Mouse (Mus musculus) midbrain, embryonic 15.5 days (tissue): ENCODE measurements at regions not wholly inside any gene's neighbourhood (a gene's known extent, or its start where the extent isn't known, plus 50 kb on each side); places are given as distances from the start of the nearest gene placed in this dataset.
A peak's percentile ranks its signal among the peaks of the same experiment; 100 is the strongest.

ENCODE experiments used
- ATAC-seq: fragments of 200-750 bp; cut with Nextera tagmentation; replicated peaks from 2 replicates; pipeline ENCODE4 v1.8.0; 2017; ENCODE audit warnings: moderate TSS enrichment
- H3K27ac ChIP-seq: fragments of 300-500 bp; sonication (generic); 2 replicates; pipeline ENCODE4 v1.5.1; 2015; ENCODE audit warnings: mild to moderate bottlenecking, inconsistent platforms
- H3K27me3 ChIP-seq: fragments of 300-500 bp; sonication (generic); replicated peaks from 2 replicates; pipeline ENCODE4 v1.6.1; 2015; ENCODE audit warnings: inconsistent platforms
- H3K36me3 ChIP-seq: fragments of 300-500 bp; sonication (generic); replicated peaks from 2 replicates; pipeline ENCODE4 v1.6.1; 2015; ENCODE audit warnings: inconsistent platforms
- H3K4me1 ChIP-seq: fragments of 300-500 bp; sonication (generic); 2 replicates; pipeline ENCODE4 v1.6.1; 2015; ENCODE audit warnings: inconsistent platforms
- H3K4me2 ChIP-seq: fragments of 300-500 bp; sonication (generic); 2 replicates; pipeline ENCODE4 v1.6.1; 2015; ENCODE audit warnings: inconsistent platforms, mild to moderate bottlenecking, moderate library complexity
- H3K4me3 ChIP-seq: fragments of 300-500 bp; sonication (generic); 2 replicates; pipeline ENCODE4 v1.5.1; 2015; ENCODE audit warnings: mild to moderate bottlenecking, inconsistent platforms
- H3K9ac ChIP-seq: fragments of 300-500 bp; sonication (generic); 2 replicates; pipeline ENCODE4 v1.6.1; 2015; ENCODE audit warnings: mild to moderate bottlenecking, inconsistent platforms
- H3K9me3 ChIP-seq: fragments of 300-500 bp; sonication (generic); 2 replicates; pipeline ENCODE4 v1.6.1; 2016; ENCODE audit warnings: inconsistent platforms
- WGBS: fragments of 180-500 bp; shearing (Covaris S2); methylation state at CpG from one replicate; pipeline ENCODE4 v1.1.7; 2015; ENCODE audit warnings: mixed read lengths; 5-methylcytosine and 5-hydroxymethylcytosine counted together

DNA sequence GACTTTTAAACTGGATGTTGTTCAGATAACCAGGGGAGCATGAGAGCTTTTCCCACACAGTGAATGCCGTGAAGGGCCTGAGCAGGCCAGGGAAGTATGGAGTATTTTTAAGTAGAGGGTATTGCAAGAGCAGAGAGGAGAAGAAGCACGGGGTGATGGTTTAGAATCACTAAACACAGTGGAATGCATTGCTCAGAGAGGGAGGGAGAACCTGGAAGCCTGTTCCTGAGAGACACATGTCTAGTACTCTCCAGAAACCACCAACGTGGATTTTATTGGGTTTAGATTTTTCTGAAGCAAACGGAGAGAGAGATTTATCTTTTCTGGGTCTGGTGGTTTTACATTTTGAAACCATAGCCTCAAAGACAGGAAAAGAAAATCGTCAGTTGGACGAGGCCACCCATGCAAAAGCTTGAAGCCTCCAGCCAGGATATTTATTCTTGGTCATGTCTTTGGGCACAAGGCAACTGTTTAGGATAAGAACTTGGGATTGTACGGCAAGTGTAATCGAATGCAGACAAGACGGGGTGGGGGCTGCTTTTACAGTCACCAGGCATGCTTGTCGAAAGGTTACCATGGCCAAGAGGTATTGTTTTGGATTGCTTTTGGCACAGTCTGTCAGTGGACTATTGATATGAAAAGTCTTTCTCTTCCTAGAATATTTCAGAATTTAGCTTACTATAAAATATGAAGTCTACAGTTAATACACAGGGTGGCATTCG is 306.2 kb downstream of the Sorl1 start:
- Histone ChIP-seq H3K9ac (no peak overlapping the region), H3K4me3 (no peak overlapping the region), H3K9me3 (no peaks in the 10 kb centered on the region), H3K4me2 (no peak overlapping the region), H3K27ac (no peak overlapping the region), H3K4me1 (no peaks in the 10 kb centered on the region), H3K36me3 (no peaks in the 10 kb centered on the region), H3K27me3 (no peaks in the 10 kb centered on the region)
- WGBS: 76% methylated on average over 11 of the region's 11 CpGs
- ATAC-seq: no peak

DNA sequence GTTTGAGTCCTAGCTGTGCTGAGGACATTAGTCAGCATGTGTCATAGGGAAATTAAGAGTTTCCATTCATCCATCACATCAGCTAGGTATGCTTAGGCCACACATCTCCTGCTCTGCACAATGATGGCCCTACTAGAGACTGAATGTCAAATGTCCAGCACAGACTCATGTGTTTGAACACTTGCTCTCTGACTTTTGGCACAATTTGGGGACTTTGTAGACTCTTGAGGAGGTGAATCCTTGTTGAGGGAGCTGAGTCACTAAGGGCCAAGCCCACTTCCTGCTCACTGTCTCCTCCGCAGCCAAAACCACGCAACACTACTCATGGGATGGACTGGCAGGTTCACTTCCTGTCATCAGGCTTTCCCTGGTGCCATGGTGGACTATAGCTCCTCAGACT is 308.2 kb downstream of the Sorl1 start:
- H3K4me3 ChIP-seq: no peak overlapping the region
- no peaks in the 10 kb centered on the region for H3K27me3 ChIP-seq
- H3K4me2 ChIP-seq: no peak overlapping the region
- no peak overlapping the region for H3K9ac ChIP-seq
- H3K9me3 ChIP-seq: no peaks in the 10 kb centered on the region
- no peak for ATAC-seq
- H3K4me1 ChIP-seq: no peaks in the 10 kb centered on the region
- no peaks in the 10 kb centered on the region for H3K36me3 ChIP-seq
- WGBS: 97% methylated on average over 2 of the region's 2 CpGs
- no peak overlapping the region for H3K27ac ChIP-seq

DNA sequence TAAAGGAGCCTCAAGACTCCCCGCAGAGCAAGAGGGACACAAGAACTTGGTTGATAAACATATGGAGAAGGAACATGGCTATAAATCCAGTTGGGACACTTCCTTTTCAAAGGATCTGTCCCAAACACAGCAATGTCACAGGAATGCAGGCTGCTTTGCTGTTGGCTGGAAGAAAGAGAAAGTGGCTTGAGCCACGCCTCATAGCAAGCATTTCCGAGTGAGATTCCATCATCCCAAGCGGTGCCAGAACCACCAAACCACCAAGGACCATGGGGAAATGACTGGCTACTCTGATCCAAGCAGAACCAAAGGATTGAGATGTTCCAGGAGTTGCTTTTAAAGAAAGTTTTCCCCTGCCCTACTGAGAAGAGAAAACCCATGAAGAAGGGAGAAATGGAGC is 314.8 kb downstream of the Sorl1 start:
- 86% methylated on average over 4 of the region's 4 CpGs for WGBS
- ATAC-seq: no peak
- Histone ChIP-seq H3K4me2 (no peak overlapping the region), H3K27me3 (no peaks in the 10 kb centered on the region), H3K4me3 (no peak overlapping the region), H3K4me1 (peaks cover 24% of the 10 kb centered on the region), H3K9me3 (no peaks in the 10 kb centered on the region), H3K27ac (no peak overlapping the region), H3K9ac (no peak overlapping the region), H3K36me3 (no peaks in the 10 kb centered on the region)

DNA sequence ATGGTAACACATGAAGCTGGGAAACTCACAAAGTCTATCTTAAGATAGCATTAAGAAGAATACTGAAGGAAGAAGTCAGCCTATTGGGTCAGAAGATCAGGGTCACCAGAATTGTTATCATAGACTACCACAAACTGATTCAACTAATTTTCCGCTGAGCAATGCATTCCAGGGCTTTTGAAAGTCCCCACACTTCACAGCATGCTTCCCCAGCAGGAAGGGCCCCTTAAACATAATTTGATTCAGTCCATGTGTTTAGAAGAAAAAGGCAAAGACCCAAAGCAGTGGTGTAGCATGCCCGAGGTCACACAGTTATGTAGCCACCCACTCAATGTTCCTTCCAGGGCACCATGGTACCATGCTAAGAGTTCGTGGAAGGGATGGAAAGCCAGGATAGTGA is 315.3 kb downstream of the Sorl1 start:
- Histone ChIP-seq H3K9me3 (no peaks in the 10 kb centered on the region), H3K27ac (no peak overlapping the region), H3K4me1 (peaks cover 29% of the 10 kb centered on the region), H3K36me3 (no peaks in the 10 kb centered on the region), H3K9ac (no peak overlapping the region), H3K27me3 (no peaks in the 10 kb centered on the region), H3K4me2 (no peak overlapping the region), H3K4me3 (no peak overlapping the region)
- WGBS: 55% methylated on average over 3 of the region's 3 CpGs
- ATAC-seq: no peak

DNA sequence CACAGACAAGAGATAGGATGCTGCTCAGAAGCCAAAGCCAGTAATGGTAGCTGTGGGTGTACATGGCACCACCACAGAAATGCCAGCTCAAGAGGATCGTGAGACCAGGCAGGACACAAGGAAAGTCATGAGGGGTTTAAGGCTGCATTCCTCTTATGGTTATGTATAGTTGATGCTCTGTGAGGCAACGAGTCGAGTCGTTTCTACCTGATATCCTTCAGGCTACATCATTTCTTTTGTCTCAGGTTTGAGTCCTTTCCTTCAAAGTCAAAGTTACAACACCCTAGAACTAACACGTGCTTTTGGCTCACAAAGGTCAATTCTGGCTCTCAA is 317.8 kb downstream of the Sorl1 start:
- Histone ChIP-seq H3K4me2 (peak overlapping the region; percentile 36), H3K4me3 (peak overlapping the region; percentile 17), H3K27ac (peak overlapping the region; percentile 84), H3K27me3 (no peaks in the 10 kb centered on the region), H3K9me3 (no peaks in the 10 kb centered on the region), H3K36me3 (no peaks in the 10 kb centered on the region), H3K9ac (peak overlapping the region; percentile 31), H3K4me1 (peaks cover 32% of the 10 kb centered on the region)
- ATAC-seq: no peak
- 67% methylated on average over 5 of the region's 5 CpGs for WGBS

DNA sequence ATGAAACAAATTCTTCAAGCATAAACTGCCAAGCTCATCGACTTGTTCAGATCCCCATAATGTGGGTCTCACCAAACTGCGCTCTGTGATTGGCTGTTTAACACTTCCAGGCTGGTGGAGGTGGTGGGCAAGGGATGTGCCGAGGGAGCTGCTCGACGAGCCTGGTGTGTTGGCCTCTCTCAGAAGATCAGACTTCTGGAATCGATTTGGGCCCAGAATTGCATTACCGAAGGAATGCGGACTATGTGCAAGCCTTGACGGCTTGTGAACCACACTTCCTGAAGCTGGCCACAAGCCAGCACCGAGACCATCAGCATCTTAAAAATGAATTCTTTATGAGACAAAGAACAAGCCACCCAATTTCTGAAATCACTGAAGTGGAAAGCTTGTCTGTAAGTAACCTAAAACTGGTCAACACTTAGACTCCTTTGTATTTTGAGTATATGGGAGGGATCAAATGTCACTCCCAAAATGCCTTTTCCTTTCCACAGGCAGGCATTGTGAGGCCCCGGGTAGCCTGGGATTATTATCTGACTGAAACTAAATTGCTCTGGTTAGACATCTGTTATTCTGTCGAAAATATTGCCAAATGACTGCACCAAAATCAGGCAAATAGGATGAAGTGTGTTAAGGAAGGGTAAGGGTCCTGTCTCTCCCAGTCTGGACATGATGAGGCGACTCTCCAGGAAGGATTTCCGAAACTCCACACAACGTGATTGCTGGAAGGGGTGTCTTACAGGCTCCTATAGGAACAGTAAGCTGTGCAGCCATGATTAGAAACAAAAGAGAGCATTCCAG is 318.4 kb downstream of the Sorl1 start:
- Histone ChIP-seq H3K4me3 (peak overlapping the region; percentile 17), H3K4me2 (peak overlapping the region; percentile 36), H3K9ac (peak overlapping the region; percentile 31), H3K36me3 (no peaks in the 10 kb centered on the region), H3K4me1 (peaks cover 32% of the 10 kb centered on the region), H3K27me3 (no peaks in the 10 kb centered on the region), H3K9me3 (no peaks in the 10 kb centered on the region), H3K27ac (peak overlapping the region; percentile 84)
- peak; percentile 81 for ATAC-seq
- WGBS: 11% methylated on average over 15 of the region's 15 CpGs

DNA sequence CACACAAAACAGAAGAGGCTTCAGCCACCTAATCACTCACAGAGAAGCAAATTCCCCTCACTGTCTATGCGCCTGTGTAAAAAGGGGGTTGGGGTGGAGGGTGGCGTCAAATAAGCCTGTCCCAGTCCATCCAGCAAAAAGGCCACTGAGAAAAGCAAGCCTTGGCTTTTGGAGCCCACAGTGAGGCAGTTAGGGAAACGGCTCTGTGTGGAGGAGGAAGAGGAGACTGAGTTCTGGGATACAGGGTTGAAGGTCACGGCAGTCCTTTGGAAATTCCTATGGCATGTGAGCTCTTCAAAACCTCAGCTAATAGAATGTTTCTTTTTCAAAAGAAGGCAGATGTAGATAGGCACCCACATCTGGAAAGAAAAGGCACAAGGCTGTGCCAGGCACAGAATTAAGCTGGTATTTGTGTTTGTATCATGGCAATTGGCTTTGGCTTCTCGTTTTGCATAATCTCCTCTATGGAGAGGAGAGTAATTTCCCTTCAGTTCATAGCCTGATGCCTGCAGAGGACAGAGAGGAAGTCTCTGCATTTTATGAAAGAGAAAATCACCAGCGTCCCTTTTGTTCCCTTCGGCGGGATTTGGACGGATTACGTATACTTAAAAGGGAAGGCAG is 319.3 kb downstream of the Sorl1 start:
- no peak overlapping the region for H3K4me3 ChIP-seq
- H3K27me3 ChIP-seq: no peaks in the 10 kb centered on the region
- WGBS: 11% methylated on average over 10 of the region's 10 CpGs
- H3K27ac ChIP-seq: peak overlapping the region; percentile 84
- no peaks in the 10 kb centered on the region for H3K9me3 ChIP-seq
- H3K4me1 ChIP-seq: peaks cover 32% of the 10 kb centered on the region
- peak overlapping the region; percentile 36 for H3K4me2 ChIP-seq
- H3K36me3 ChIP-seq: no peaks in the 10 kb centered on the region
- H3K9ac ChIP-seq: 0 out of 2 replicates have a peak overlapping the region, but pooled peaks have one; percentile 6
- ATAC-seq: peak; percentile 71

DNA sequence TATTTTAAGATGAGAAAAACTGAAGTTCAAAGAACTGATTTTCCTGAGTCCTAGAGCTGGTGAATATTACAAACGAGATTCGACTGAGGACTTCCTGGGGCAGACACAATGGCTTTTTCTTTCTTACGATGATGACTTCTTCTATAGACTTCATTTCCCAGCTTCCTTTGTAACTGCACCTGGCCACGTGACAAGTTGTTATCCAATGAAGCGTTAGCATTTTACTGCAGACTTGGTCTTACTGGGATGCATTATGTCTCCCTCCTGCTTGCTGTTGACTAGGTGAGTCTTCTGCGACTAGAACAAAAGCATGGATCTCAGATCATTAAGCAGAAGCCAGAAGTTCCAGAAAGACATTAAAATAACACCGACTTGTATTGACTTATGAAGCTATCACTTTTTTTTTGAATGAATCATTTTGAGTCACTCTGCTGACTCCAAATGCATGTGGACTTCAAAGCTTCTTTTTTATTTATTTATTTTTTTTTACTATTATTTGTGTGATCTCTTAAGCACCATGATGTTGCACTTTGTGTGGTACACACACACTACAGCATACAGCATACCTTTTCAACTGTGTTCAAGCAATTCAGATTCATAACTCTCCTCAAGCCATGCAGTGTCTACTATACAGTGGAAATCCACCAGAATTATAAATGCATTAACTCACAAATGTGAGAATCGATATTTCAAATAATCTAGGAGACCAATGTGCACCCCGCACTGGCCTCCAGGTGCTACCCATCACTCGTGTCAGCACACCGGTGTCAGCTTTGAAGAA is 320.2 kb downstream of the Sorl1 start:
- no peaks in the 10 kb centered on the region for H3K27me3 ChIP-seq
- H3K9me3 ChIP-seq: no peaks in the 10 kb centered on the region
- no peaks in the 10 kb centered on the region for H3K36me3 ChIP-seq
- peaks cover 32% of the 10 kb centered on the region for H3K4me1 ChIP-seq
- 41% methylated on average over 11 of the region's 11 CpGs for WGBS
- H3K4me3 ChIP-seq: no peak overlapping the region
- peak overlapping the region; percentile 84 for H3K27ac ChIP-seq
- H3K9ac ChIP-seq: no peak overlapping the region
- peak overlapping the region; percentile 5; the same call in 1 of the 2 replicates for H3K4me2 ChIP-seq
- ATAC-seq: peak; percentile 81

DNA sequence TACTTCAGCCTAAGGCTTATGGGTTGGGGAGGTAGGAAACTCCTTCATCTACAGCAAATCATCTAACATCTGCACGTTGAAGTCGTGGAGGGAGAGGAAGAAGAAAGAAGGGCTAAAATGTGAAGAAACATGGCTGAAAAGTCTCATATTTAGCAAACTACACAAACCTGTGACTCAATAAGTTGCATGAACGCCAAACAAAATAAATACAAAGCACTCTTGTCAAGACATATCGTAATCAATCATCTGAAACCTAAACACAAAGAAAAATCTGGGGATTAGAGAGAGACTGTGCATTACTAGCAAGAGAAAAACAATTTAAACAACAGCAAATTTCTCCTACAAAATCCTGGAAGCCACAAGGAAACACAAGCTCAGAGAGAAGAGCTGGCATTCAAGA is 322.7 kb downstream of the Sorl1 start:
- no peak overlapping the region for H3K9ac ChIP-seq
- peaks cover 29% of the 10 kb centered on the region for H3K4me1 ChIP-seq
- no peak overlapping the region for H3K4me3 ChIP-seq
- ATAC-seq: no peak
- no peaks in the 10 kb centered on the region for H3K9me3 ChIP-seq
- no peak overlapping the region for H3K27ac ChIP-seq
- 89% methylated on average over 4 of the region's 4 CpGs for WGBS
- no peak overlapping the region for H3K4me2 ChIP-seq
- H3K36me3 ChIP-seq: no peaks in the 10 kb centered on the region
- no peaks in the 10 kb centered on the region for H3K27me3 ChIP-seq

DNA sequence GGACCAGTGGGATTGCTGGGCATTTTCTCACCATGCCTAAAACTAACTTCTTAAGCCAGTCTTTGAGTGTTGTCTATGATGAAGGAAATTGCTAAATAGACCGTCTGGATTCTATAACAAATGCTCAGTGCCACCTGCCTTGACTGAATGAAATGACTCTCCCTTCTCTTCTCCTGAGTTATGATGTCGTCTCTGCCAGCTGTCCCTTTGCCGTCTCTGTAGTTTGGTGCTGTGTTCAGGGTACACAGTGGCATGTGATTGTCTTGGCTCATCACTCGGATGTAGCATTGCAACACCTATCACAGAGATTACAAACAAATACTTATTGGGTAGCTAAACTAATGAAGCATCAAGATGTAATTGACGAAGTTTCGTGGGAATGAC is 331.3 kb downstream of the Sorl1 start:
- Histone ChIP-seq H3K9ac (no peak overlapping the region), H3K4me1 (0 out of 2 replicates have a peak, but pooled peaks cover 5% of the 10 kb centered on the region), H3K9me3 (no peaks in the 10 kb centered on the region), H3K27me3 (no peaks in the 10 kb centered on the region), H3K4me3 (no peak overlapping the region), H3K36me3 (no peaks in the 10 kb centered on the region), H3K27ac (no peak overlapping the region), H3K4me2 (no peak overlapping the region)
- WGBS: 65% methylated on average over 6 of the region's 6 CpGs
- ATAC-seq: no peak

DNA sequence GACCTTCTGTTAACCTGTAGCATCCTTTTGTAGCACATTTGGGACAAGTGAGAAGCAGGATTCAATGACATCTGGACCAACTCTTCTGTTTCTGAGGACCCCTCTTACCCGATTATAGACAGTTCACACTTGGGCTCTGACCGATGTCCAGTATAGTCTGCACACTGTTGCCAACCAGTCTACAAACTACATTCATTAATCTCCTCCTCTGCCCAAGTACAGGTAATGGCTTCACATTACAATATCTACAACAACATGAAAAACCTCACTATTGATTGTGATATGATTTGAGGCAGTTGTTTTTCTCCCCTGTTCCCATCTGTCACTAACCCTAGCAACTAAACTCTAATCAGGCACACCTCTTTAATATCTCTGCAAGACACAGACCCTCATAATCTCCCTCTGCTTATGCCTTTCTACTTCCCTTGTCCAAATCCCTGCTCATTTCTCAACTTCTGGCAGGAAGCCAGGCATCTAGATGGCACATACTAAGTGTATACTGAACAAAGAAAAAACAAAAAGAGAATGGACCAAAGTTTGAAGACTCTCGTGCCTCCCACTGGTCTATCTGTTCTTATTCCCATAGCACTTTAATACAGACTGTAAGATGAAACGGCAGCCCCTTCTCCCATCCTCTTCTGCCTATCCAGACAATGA is 331.8 kb downstream of the Sorl1 start:
- no peak overlapping the region for H3K27ac ChIP-seq
- H3K4me3 ChIP-seq: no peak overlapping the region
- 60% methylated on average over 4 of the region's 4 CpGs for WGBS
- H3K36me3 ChIP-seq: no peaks in the 10 kb centered on the region
- no peaks in the 10 kb centered on the region for H3K27me3 ChIP-seq
- ATAC-seq: no peak
- H3K9ac ChIP-seq: no peak overlapping the region
- no peak overlapping the region for H3K4me2 ChIP-seq
- H3K9me3 ChIP-seq: no peaks in the 10 kb centered on the region
- H3K4me1 ChIP-seq: 0 out of 2 replicates have a peak, but pooled peaks cover 5% of the 10 kb centered on the region
